Mouse (Mus musculus) stomach, postnatal 0 days (tissue): ENCODE measurements at regions not wholly inside any gene's neighbourhood (a gene's known extent, or its start where the extent isn't known, plus 50 kb on each side); places are given as distances from the start of the nearest gene placed in this dataset.

ENCODE experiments used
- CTCF ChIP-seq: IDR thresholded peaks from 2 replicates; pipeline ENCODE4 v1.5.1; 2016; ENCODE audit warnings: antibody characterized with exemption, low read depth, mild to moderate bottlenecking, moderate library complexity
- EP300 ChIP-seq: optimal IDR thresholded peaks from 2 replicates; pipeline ENCODE3; 2016; ENCODE audit warnings: antibody characterized with exemption

GRCm38 (mm10) chr5:118407451-118407850 lies 153.0 kb upstream of the Med13l start:
- TF ChIP-seq CTCF: no peak
- TF ChIP-seq EP300: no peak
